Mouse (Mus musculus): ENCODE data around the gene Adam15. TPM values are rescaled to one million over a fixed set of nuclear protein-coding genes. Genes with fewer than 3 reads are reported as not detected.

Adam15 gene
- total and polyA plus RNA-seq, 3 experiments = 15.3 to 43.2 TPM; not detected in 1

DNA sequence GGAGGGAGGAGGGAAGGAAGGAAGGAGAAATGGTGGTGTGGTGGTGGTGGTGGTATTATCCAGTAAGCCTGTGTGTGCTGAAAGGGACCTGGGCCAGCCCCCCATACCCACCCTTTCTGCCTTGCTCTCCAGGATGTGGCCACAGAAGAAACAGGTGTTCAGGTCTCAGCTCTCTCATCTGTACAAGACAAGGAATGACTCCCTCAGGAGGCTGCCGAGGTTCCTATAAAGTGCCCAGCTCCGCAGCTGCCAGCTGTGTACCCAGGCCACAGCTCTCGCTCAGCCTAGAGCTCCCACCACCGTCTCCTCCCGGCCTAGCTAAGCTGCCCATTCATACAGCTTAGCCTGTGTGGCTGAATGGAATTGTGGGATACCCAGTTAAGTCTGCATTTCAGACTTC is 57.5 kb downstream of the Adam15 start:
- no peak for TF ChIP-seq POLR2AphosphoS2 (IDR thresholded peaks at IDR 0.05; ENCODE audit: low read length)
- TF ChIP-seq ZKSCAN1 (IDR thresholded peaks at IDR 0.05; ENCODE audit: low read depth, low read length) = no peak
- no peak for TF ChIP-seq TBP (IDR thresholded peaks at IDR 0.05; ENCODE audit: low read depth, low read length)
- no peak for TF ChIP-seq ZC3H11A (IDR thresholded peaks at IDR 0.05; ENCODE audit: low read depth, low read length)
- no peak for TF ChIP-seq MAFK (IDR thresholded peaks at IDR 0.05; ENCODE audit: borderline replicate concordance, low read depth, low read length)
- TF ChIP-seq BHLHE40 (IDR thresholded peaks at IDR 0.05; ENCODE audit: borderline replicate concordance, low read depth, low read length) = no peak
- no peak for TF ChIP-seq USF2 (IDR thresholded peaks at IDR 0.05; ENCODE audit: borderline replicate concordance in 1 of 2, insufficient read depth in 1 of 2, low read depth in 1 of 2, low read length in 2 of 2)
- TF ChIP-seq GATA1 (IDR thresholded peaks at IDR 0.05; ENCODE audit: low read depth, low read length) = no peak
- no peak for TF ChIP-seq CHD1 (IDR thresholded peaks at IDR 0.05; ENCODE audit: low read depth, low read length)
- TF ChIP-seq GABPA (IDR thresholded peaks at IDR 0.05; ENCODE audit: low read depth, low read length) = no peak
- TF ChIP-seq NRF1 (IDR thresholded peaks at IDR 0.05; ENCODE audit: insufficient read depth, low read depth, low read length, poor library complexity, severe bottlenecking) = no peak
- peak overlapping the region; percentile 14 to 42; a peak in 2 of 4 replicates for H3K4me3 ChIP-seq (ENCODE audit: control insufficient read depth in 1 of 2, insufficient read depth in 1 of 2, low read depth in 2 of 2, low read length in 2 of 2)
- no peaks in the 10 kb centered on the region for H3K9me3 ChIP-seq (replicated peaks; ENCODE audit: insufficient read depth, low read length)
- peaks cover 8 to 18% of the 10 kb centered on the region in 2 experiments for H3K4me1 ChIP-seq (ENCODE audit: control insufficient read depth in 1 of 2, insufficient read depth in 2 of 2, low read length in 2 of 2)
- no peak overlapping the region for H3K27ac ChIP-seq (ENCODE audit: control insufficient read depth, low read depth, low read length)
- peaks cover 0 to 2% of the 10 kb centered on the region in 2 experiments; a peak in 2 of 4 replicates for H3K27me3 ChIP-seq (ENCODE audit: control insufficient read depth in 1 of 2, insufficient read depth in 2 of 2, low read length in 2 of 2)
- H3K9ac ChIP-seq (ENCODE audit: control insufficient read depth, low read depth, low read length, poor library complexity, severe bottlenecking) = peak overlapping the region; percentile 16
- H3K79me2 ChIP-seq (ENCODE audit: control insufficient read depth, insufficient read depth, low read length, poor library complexity) = no peaks in the 10 kb centered on the region
- DNase-seq (ENCODE audit: low read depth, low spot score) = no peak
- H3K36me3 ChIP-seq (ENCODE audit: control insufficient read depth in 1 of 2, insufficient read depth in 2 of 2, low read length in 2 of 2) = peaks cover 0 to 8% of the 10 kb centered on the region in 2 experiments; a peak in 2 of 4 replicates

DNA sequence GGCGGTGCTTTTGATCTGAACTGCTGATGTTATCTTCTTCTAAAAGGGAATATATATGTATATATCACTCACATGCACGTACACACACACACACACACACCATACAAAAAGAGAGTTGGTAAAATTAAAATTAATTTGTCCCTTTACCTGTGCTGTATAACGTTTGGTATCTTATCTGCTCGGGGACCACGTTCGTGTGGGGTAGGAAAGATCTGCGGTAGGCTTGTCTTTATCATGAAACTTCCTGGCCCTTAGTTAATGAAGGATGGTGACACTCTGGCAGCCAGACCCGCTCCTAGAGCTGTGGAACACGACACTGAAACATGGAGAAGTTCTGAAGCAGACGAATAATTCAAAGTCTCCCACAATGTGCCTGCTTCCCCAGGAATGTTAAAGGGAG is 57.9 kb downstream of the Adam15 start:
- Histone ChIP-seq H3K27ac (ENCODE audit: control insufficient read depth, low read depth, low read length) (no peak overlapping the region), H3K9me3 (replicated peaks; ENCODE audit: insufficient read depth, low read length) (no peaks in the 10 kb centered on the region), H3K36me3 (ENCODE audit: control insufficient read depth in 1 of 2, insufficient read depth in 2 of 2, low read length in 2 of 2) (peaks cover 0 to 8% of the 10 kb centered on the region in 2 experiments; a peak in 2 of 4 replicates), H3K4me1 (ENCODE audit: control insufficient read depth in 1 of 2, insufficient read depth in 2 of 2, low read length in 2 of 2) (peaks cover 8 to 15% of the 10 kb centered on the region in 2 experiments), H3K79me2 (ENCODE audit: control insufficient read depth, insufficient read depth, low read length, poor library complexity) (no peaks in the 10 kb centered on the region), H3K9ac (ENCODE audit: control insufficient read depth, low read depth, low read length, poor library complexity, severe bottlenecking) (peak overlapping the region; percentile 16), H3K27me3 (ENCODE audit: control insufficient read depth in 1 of 2, insufficient read depth in 2 of 2, low read length in 2 of 2) (peaks cover 0 to 4% of the 10 kb centered on the region in 2 experiments; a peak in 3 of 4 replicates), H3K4me3 (ENCODE audit: control insufficient read depth in 1 of 2, insufficient read depth in 1 of 2, low read depth in 2 of 2, low read length in 2 of 2) (peak overlapping the region; percentile 14 to 42; a peak in 2 of 4 replicates)
- TF ChIP-seq EP300 (IDR thresholded peaks at IDR 0.05; ENCODE audit: low read depth in 1 of 2, low read length in 2 of 2) (peak; percentile 47 to 56; a peak in 3 of 4 replicates), SIN3A (IDR thresholded peaks at IDR 0.05; ENCODE audit: low read length) (0 out of 2 replicates have a peak, but pooled peaks have one; percentile 25), MAZ (IDR thresholded peaks at IDR 0.05; ENCODE audit: low read depth, low read length) (peak; percentile 47; the same call in 1 of the 2 replicates), KAT2A (conservative IDR thresholded peaks at IDR 0.05; ENCODE audit: low read depth, low read length) (no peak), ZKSCAN1 (IDR thresholded peaks at IDR 0.05; ENCODE audit: low read depth, low read length) (no peak), POLR2A (IDR thresholded peaks at IDR 0.05; ENCODE audit: control insufficient read depth in 1 of 2, insufficient read depth in 1 of 2, low read depth in 1 of 2, low read length in 2 of 2, poor library complexity in 1 of 2) (no peak), ZMIZ1 (IDR thresholded peaks at IDR 0.05; ENCODE audit: low read depth, low read length) (no peak), GATA1 (IDR thresholded peaks at IDR 0.05; ENCODE audit: low read depth, low read length) (peak; percentile 77), TCF12 (IDR thresholded peaks at IDR 0.05; ENCODE audit: low read depth, low read length) (peak; percentile 44; the same call in 1 of the 2 replicates), E2F4 (IDR thresholded peaks at IDR 0.05; ENCODE audit: borderline replicate concordance, low read depth, low read length) (no peak), MAX (IDR thresholded peaks at IDR 0.05; ENCODE audit: low read length) (no peak), ZNF384 (IDR thresholded peaks at IDR 0.05; ENCODE audit: low read depth, low read length) (no peak), MXI1 (IDR thresholded peaks at IDR 0.05; ENCODE audit: low read depth, low read length) (peak; percentile 40), RCOR1 (IDR thresholded peaks at IDR 0.05; ENCODE audit: low read depth, low read length) (peak; percentile 28; the same call in 1 of the 2 replicates)
- no peak for DNase-seq (ENCODE audit: low read depth, low spot score)

All from MEL (cell line).